ENCODE assay signal across 8 mouse cellular contexts in genomic region chr4:32982716-32983175, GRCm38 (mm10). TPM values are rescaled to one million over a fixed set of nuclear protein-coding genes. Genes with fewer than 3 reads are reported as not detected.
DNase-seq lines count a peak whose midpoint lies in the region; ATAC-seq lines count a peak whose summit lies in the region.

Gene Rragd (plus strand): TSS chr4:32983037.

- ATAC-seq in CD4-positive, CD25-positive, alpha-beta regulatory T cell, adult 4 months = peak; percentile 55
- ATAC-seq in hindbrain, embryonic 11.5 days (ENCODE audit: low FRiP score) = peak; percentile 76
- ATAC-seq in stomach, embryonic 14.5 days (ENCODE audit: insufficient number of reproducible peaks, insufficient read depth, low FRiP score, low read depth) = peak; percentile 55

- peak within 1 kb of the TSS; percentile 87 for H3K27ac ChIP-seq in hindbrain, embryonic 11.5 days (ENCODE audit: low read depth, low read length)
- no peak within 1 kb of the TSS; the same call in 1 of the 2 replicates for H3K27ac ChIP-seq in stomach, embryonic 14.5 days (ENCODE audit: low read length)

- no peaks in the 10 kb centered on the region; the same call in 1 of the 2 replicates for H3K4me1 ChIP-seq in hindbrain, embryonic 11.5 days (replicated peaks; ENCODE audit: control insufficient read depth, insufficient read depth, low read length)
- peaks cover 6% of the 10 kb centered on the region; the same call in 1 of the 2 replicates for H3K4me1 ChIP-seq in stomach, embryonic 14.5 days (ENCODE audit: control insufficient read depth, insufficient read depth, low read length)

- H3K4me3 ChIP-seq in hindbrain, embryonic 11.5 days (ENCODE audit: low read depth, low read length) = peak within 1 kb of the TSS; percentile 87
- H3K4me3 ChIP-seq in stomach, embryonic 14.5 days (ENCODE audit: low read depth, low read length) = peak within 1 kb of the TSS; percentile 62

- H3K9ac ChIP-seq in hindbrain, embryonic 11.5 days (ENCODE audit: low read depth, low read length) = peak within 1 kb of the TSS; percentile 95
- H3K9ac ChIP-seq in stomach, embryonic 14.5 days (replicated peaks; ENCODE audit: low read depth, low read length) = peak within 1 kb of the TSS; percentile 43

- peak; percentile 67 for DNase-seq in ZHBTc4 (ENCODE audit: low read depth, low spot score)
- DNase-seq in frontal cortex, postnatal 36 days (ENCODE audit: low spot score in 2 of 2) = peak; percentile 46 to 55
- peak; percentile 73 for DNase-seq in hindbrain, embryonic 11.5 days (ENCODE audit: low spot score)
- DNase-seq in left cerebral cortex, adult 11 months (ENCODE audit: low spot score) = peak; percentile 42
- peak; percentile 17 for DNase-seq in lung, postnatal 14 days
- DNase-seq in ovary, adult 18-20 months (ENCODE audit: low spot score) = no peak

- H3K36me3 ChIP-seq in hindbrain, embryonic 11.5 days (ENCODE audit: control insufficient read depth, insufficient read depth, low read length) = no peaks in the 10 kb centered on the region
- no peaks in the 10 kb centered on the region for H3K36me3 ChIP-seq in stomach, embryonic 14.5 days (ENCODE audit: control insufficient read depth, insufficient read depth, low read length)

- H3K9me3 ChIP-seq in hindbrain, embryonic 11.5 days (ENCODE audit: control insufficient read depth, low read length) = no peaks in the 10 kb centered on the region
- H3K9me3 ChIP-seq in stomach, embryonic 14.5 days (ENCODE audit: control insufficient read depth, low read depth, low read length) = no peaks in the 10 kb centered on the region

- H3K27me3 ChIP-seq in hindbrain, embryonic 11.5 days (ENCODE audit: control insufficient read depth, insufficient read depth, low read length) = no peaks in the 10 kb centered on the region
- no peaks in the 10 kb centered on the region; the same call in 1 of the 2 replicates for H3K27me3 ChIP-seq in stomach, embryonic 14.5 days (ENCODE audit: control insufficient read depth, insufficient read depth, low read length)

- WGBS in hindbrain, embryonic 11.5 days = under 1% methylated on average over 17 of the region's 18 CpGs
- 2% methylated on average over 17 of the region's 18 CpGs for WGBS in stomach, embryonic 14.5 days

- peak within 1 kb of the TSS; percentile 93 for H3K4me2 ChIP-seq in hindbrain, embryonic 11.5 days (replicated peaks; ENCODE audit: low read depth, low read length)
- peak within 1 kb of the TSS; percentile 97 for H3K4me2 ChIP-seq in stomach, embryonic 14.5 days (replicated peaks; ENCODE audit: low read depth, low read length)

RNA-seq across cellular contexts. Expression of gene Rragd, which starts in this region (rescaled TPM):
- polyA plus RNA-seq in CD4-positive, CD25-positive, alpha-beta regulatory T cell, adult 4 months (2017; shearing (Covaris generic)) = 1 to 10 TPM; 4.7 to 6.2 TPM
- polyA plus RNA-seq in hindbrain, embryonic 11.5 days (2014; fragmentation: Nextera tagmentation; extraction: Ambion mirVana) = 36.6 and 53.5 TPM in 2 replicates
- polyA plus RNA-seq in stomach, embryonic 14.5 days (2014; fragmentation: Nextera tagmentation; extraction: Ambion mirVana) = 7.1 and 11.0 TPM in 2 replicates
